In genomic region chr3:52940832-52941468, GRCm38 (mm10) we compare ENCODE assay signal across 8 mouse cellular contexts.
DNase-seq lines count a peak whose midpoint lies in the region; ATAC-seq and TF ChIP-seq lines count a peak whose summit lies in the region.

No protein-coding gene starts in this region.

- no peak overlapping the region for H3K4me3 ChIP-seq in hindbrain, postnatal 0 days (ENCODE audit: low read length)
- no peak overlapping the region for H3K4me3 ChIP-seq in hindbrain, embryonic 12.5 days
- H3K4me3 ChIP-seq in heart, embryonic 15.5 days: peak overlapping the region; percentile 15; the same call in 1 of the 2 replicates

- 0 out of 2 replicates have a peak overlapping the region, but pooled peaks have one; percentile 45 for H3K27ac ChIP-seq in hindbrain, postnatal 0 days
- no peak overlapping the region for H3K27ac ChIP-seq in hindbrain, embryonic 12.5 days
- H3K27ac ChIP-seq in heart, embryonic 15.5 days: peak overlapping the region; percentile 90

- intact Hi-C loops in left cerebral cortex, postnatal 36 days (cut with DNase I): no loop called here

- H3K36me3 ChIP-seq in hindbrain, postnatal 0 days (ENCODE audit: insufficient read depth, low read length): no peaks in the 10 kb centered on the region
- no peaks in the 10 kb centered on the region for H3K36me3 ChIP-seq in hindbrain, embryonic 12.5 days
- no peaks in the 10 kb centered on the region for H3K36me3 ChIP-seq in heart, embryonic 15.5 days

- peak; percentile 86 for DNase-seq in hindbrain, postnatal 0 days (ENCODE audit: low spot score)
- DNase-seq in adrenal gland, postnatal 10 days: peak; percentile 78
- DNase-seq in cerebellum, postnatal 4 days (ENCODE audit: low spot score in 2 of 2): peak; percentile 34 to 60
- peak; percentile 69 for DNase-seq in lung, postnatal 10 days
- no peak for DNase-seq in left cerebral cortex, postnatal 36 days (ENCODE audit: low spot score in 2 of 2)

- H3K9ac ChIP-seq in hindbrain, postnatal 0 days (replicated peaks; ENCODE audit: low read length): no peak overlapping the region
- no peak overlapping the region for H3K9ac ChIP-seq in hindbrain, embryonic 12.5 days
- no peak overlapping the region for H3K9ac ChIP-seq in heart, embryonic 15.5 days

- no peak overlapping the region for H3K4me2 ChIP-seq in hindbrain, postnatal 0 days (ENCODE audit: low read depth, low read length)
- H3K4me2 ChIP-seq in hindbrain, embryonic 12.5 days (replicated peaks): no peak overlapping the region
- peak overlapping the region; percentile 45 for H3K4me2 ChIP-seq in heart, embryonic 15.5 days

- H3K9me3 ChIP-seq in hindbrain, postnatal 0 days (ENCODE audit: low read length): no peaks in the 10 kb centered on the region
- no peaks in the 10 kb centered on the region for H3K9me3 ChIP-seq in hindbrain, embryonic 12.5 days (replicated peaks)
- H3K9me3 ChIP-seq in heart, embryonic 15.5 days (replicated peaks): no peaks in the 10 kb centered on the region

- 20% methylated on average over 10 of the region's 10 CpGs for WGBS in hindbrain, postnatal 0 days
- 54% methylated on average over 10 of the region's 10 CpGs for WGBS in hindbrain, embryonic 12.5 days
- WGBS in heart, embryonic 15.5 days: 18% methylated on average over 10 of the region's 10 CpGs

- H3K4me1 ChIP-seq in hindbrain, postnatal 0 days (ENCODE audit: insufficient read depth, low read length): peaks cover 11% of the 10 kb centered on the region; the same call in 1 of the 2 replicates
- peaks cover 8% of the 10 kb centered on the region; the same call in 1 of the 2 replicates for H3K4me1 ChIP-seq in hindbrain, embryonic 12.5 days
- H3K4me1 ChIP-seq in heart, embryonic 15.5 days (replicated peaks): peaks cover 38% of the 10 kb centered on the region

- no peak for TF ChIP-seq CTCF in hindbrain, postnatal 0 days (IDR thresholded peaks at IDR 0.05; ENCODE audit: low read depth)

- no peaks in the 10 kb centered on the region for H3K27me3 ChIP-seq in hindbrain, postnatal 0 days (ENCODE audit: insufficient read depth, low read length)
- no peaks in the 10 kb centered on the region for H3K27me3 ChIP-seq in hindbrain, embryonic 12.5 days
- no peaks in the 10 kb centered on the region for H3K27me3 ChIP-seq in heart, embryonic 15.5 days

- ATAC-seq in hindbrain, postnatal 0 days: peak; percentile 76
- no peak for ATAC-seq in hindbrain, embryonic 12.5 days (ENCODE audit: low FRiP score)
- peak; percentile 83 for ATAC-seq in heart, embryonic 15.5 days (replicated peaks; ENCODE audit: insufficient number of reproducible peaks, insufficient read depth, low FRiP score, low read depth)
- ATAC-seq in monocyte, adult 5-6 weeks (replicated peaks; ENCODE audit: insufficient number of reproducible peaks, low FRiP score, low TSS enrichment, poor library complexity, severe bottlenecking): no peak

Comparison
In these comparisons a context has a peak if more than half of its experiments do, and no peak if none do; other contexts are left out.
1. ATAC-seq: peak in hindbrain, postnatal 0 days (single experiment) and heart, embryonic 15.5 days (single experiment); none in hindbrain, embryonic 12.5 days (single experiment) and monocyte, adult 5-6 weeks (single experiment).
2. DNase-seq: peak in hindbrain, postnatal 0 days (single experiment), adrenal gland, postnatal 10 days (single experiment), cerebellum, postnatal 4 days (2 of 2) and lung, postnatal 10 days (single experiment); none in left cerebral cortex, postnatal 36 days (0 of 2).